Mouse (Mus musculus): ENCODE results near the gene Olfr1358. TPM values are rescaled to one million over a fixed set of nuclear protein-coding genes. Genes with fewer than 3 reads are reported as not detected.

Olfr1358 gene
- polyA plus RNA-seq (2014; fragmentation: Illumina TruSeq; extraction: RNeasy Lipid Tissue Mini Kit (QIAGEN cat#74804); ENCODE audit: low read depth, low replicate concordance) = not detected

DNA sequence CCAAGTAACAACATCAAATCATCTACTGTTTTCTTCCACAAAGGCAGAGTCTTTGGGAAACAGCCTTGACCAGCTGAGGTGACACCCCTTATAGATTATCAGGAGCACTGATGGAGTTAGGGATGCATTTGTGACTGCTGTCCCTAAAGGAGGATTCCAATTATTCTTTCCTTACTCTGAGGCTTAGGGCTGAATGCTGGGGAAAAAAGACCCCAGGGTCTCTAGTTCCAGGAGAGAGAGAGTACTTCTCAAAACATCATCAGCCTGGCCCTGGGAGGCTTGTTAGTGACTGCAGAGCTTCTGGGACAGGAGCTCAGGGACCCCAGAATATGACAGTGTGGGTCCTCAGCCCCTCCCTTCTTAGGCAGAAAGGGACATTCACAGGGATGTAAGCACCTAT lies at the start of gene Olfr1358:
Gene Olfr1358 (plus strand): TSS at position 301 of the 400 bp plus-strand sequence.

Other genes with a start within 250 kb of the Olfr1358 start
- 162 TPM for gene Agpat3, start 164.9 kb upstream of the Olfr1358 start, polyA plus RNA-seq (2014; fragmentation: Illumina TruSeq; extraction: RNeasy Lipid Tissue Mini Kit (QIAGEN cat#74804); ENCODE audit: low read depth, low replicate concordance)
- gene Rrp1, start 104.4 kb upstream of the Olfr1358 start, polyA plus RNA-seq (2014; fragmentation: Illumina TruSeq; extraction: RNeasy Lipid Tissue Mini Kit (QIAGEN cat#74804); ENCODE audit: low read depth, low replicate concordance) = 106 TPM
- gene Cstb, start 91.8 kb upstream of the Olfr1358 start, polyA plus RNA-seq (2014; fragmentation: Illumina TruSeq; extraction: RNeasy Lipid Tissue Mini Kit (QIAGEN cat#74804); ENCODE audit: low read depth, low replicate concordance) = 42.0 TPM
- gene Pdxk, start 52.5 kb upstream of the Olfr1358 start, polyA plus RNA-seq (2014; fragmentation: Illumina TruSeq; extraction: RNeasy Lipid Tissue Mini Kit (QIAGEN cat#74804); ENCODE audit: low read depth, low replicate concordance) = 9.8 TPM
- gene Ilvbl, start 56.9 kb downstream of the Olfr1358 start, polyA plus RNA-seq (2014; fragmentation: Illumina TruSeq; extraction: RNeasy Lipid Tissue Mini Kit (QIAGEN cat#74804); ENCODE audit: low read depth, low replicate concordance) = 48.7 TPM
- 14.8 TPM for gene Syde1, start 74.5 kb downstream of the Olfr1358 start, polyA plus RNA-seq (2014; fragmentation: Illumina TruSeq; extraction: RNeasy Lipid Tissue Mini Kit (QIAGEN cat#74804); ENCODE audit: low read depth, low replicate concordance)
- gene Olfr1357, start 100.6 kb downstream of the Olfr1358 start, polyA plus RNA-seq (2014; fragmentation: Illumina TruSeq; extraction: RNeasy Lipid Tissue Mini Kit (QIAGEN cat#74804); ENCODE audit: low read depth, low replicate concordance) = not detected
- not detected for gene Casp14, start 200.9 kb downstream of the Olfr1358 start, polyA plus RNA-seq (2014; fragmentation: Illumina TruSeq; extraction: RNeasy Lipid Tissue Mini Kit (QIAGEN cat#74804); ENCODE audit: low read depth, low replicate concordance)
- not detected for gene Ccdc105, start 235.6 kb downstream of the Olfr1358 start, polyA plus RNA-seq (2014; fragmentation: Illumina TruSeq; extraction: RNeasy Lipid Tissue Mini Kit (QIAGEN cat#74804); ENCODE audit: low read depth, low replicate concordance)